Mouse (Mus musculus): ENCODE measurements around the gene Ttc39b. TPM values are rescaled to one million over a fixed set of nuclear protein-coding genes. Genes with fewer than 3 reads are reported as not detected.

Ttc39b gene
- polyA plus RNA-seq, 1 experiment from 2014 or later = 3.3 TPM

DNA sequence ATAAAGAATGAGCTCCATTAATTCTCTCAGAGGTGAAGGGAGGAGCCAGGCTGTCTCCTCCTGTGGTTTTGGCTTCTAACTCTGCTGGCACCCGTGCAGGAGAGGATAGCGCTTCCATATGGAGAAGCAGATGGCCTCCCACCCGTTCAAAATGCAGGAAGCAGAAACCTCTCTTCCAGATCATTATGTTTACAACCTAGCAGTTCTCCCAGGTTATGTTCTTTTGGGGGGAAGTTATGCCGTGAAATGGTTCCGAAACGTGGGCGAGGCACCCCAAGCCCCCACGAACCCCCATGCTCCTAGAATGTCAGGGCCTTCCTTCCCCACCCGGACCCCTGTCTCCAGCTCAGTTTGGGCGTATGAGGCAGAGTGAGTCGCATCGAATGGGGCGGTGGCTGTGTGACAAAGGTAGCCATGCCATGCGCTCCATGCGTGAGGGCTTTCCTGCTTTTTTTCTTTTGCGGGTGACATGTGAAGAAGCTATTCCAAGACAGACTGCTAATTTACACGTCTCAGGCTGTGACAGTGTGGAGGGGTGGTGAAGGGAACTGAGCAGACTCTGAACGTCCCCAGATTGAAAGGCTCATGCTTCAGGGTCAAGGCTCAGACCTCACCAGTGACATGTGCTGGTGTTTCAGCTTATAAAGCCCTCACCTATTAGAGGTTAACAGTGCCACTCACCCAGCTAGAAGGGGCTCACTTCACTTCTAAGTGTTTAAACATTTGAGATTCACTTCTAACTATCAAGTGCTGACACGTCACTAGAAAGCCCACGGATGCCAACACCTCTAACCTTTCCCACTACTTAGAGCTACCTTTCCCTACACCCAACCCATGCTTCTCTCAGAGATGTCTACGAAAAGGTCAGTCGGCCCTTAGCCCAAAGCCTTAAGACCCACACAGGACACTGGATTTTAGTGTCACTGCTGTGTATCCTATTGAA, 90.6 kb downstream of the Ttc39b start:
- Histone ChIP-seq H3K27me3 (replicated peaks) (no peaks in the 10 kb centered on the region), H3K4me2 (replicated peaks) (no peak overlapping the region), H3K36me3 (no peaks in the 10 kb centered on the region), H3K9ac (no peak overlapping the region), H3K9me3 (no peaks in the 10 kb centered on the region), H3K4me3 (no peak overlapping the region), H3K4me1 (no peaks in the 10 kb centered on the region; the same call in 1 of the 2 replicates), H3K27ac (no peak overlapping the region)
- 82% methylated on average over 22 of the region's 22 CpGs for WGBS
- no peak for ATAC-seq (ENCODE audit: low FRiP score, low read depth)

DNA sequence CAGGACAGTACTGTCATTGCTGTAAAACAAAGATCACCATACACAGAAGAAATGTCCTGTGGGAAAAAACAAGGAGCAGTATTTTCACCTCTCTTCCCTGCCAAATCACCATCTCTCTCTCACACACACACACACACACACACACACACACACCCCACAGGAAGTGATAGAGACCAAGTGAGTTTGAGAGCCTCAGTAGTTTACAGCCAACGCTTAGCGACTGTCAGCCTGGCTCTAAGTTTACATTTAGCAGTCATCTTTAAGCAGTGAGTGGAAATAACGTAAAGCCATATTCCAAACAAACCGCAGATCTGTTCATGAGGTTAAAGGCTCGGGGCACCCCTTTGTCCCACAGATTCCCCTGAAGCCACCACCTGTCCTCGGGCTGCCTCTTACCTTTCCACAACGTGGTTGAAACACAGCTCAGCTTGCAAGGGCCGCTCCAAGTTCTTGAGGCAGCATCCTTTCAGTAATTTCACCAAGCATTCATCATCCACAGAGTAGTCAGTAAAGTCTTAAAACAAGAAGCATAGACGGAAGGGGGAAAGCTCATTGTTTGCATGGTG, 91.7 kb downstream of the Ttc39b start:
- WGBS = 86% methylated on average over 9 of the region's 9 CpGs
- H3K4me2 ChIP-seq (replicated peaks) = no peak overlapping the region
- no peak for ATAC-seq (ENCODE audit: low FRiP score, low read depth)
- H3K27ac ChIP-seq = no peak overlapping the region
- no peaks in the 10 kb centered on the region for H3K27me3 ChIP-seq (replicated peaks)
- no peak overlapping the region for H3K9ac ChIP-seq
- no peaks in the 10 kb centered on the region for H3K9me3 ChIP-seq
- no peak overlapping the region for H3K4me3 ChIP-seq
- no peaks in the 10 kb centered on the region; the same call in 1 of the 2 replicates for H3K4me1 ChIP-seq
- no peaks in the 10 kb centered on the region for H3K36me3 ChIP-seq

- H3K4me3 ChIP-seq = no peak overlapping the region
- 77% methylated on average over 9 of the region's 9 CpGs for WGBS
- no peaks in the 10 kb centered on the region for H3K36me3 ChIP-seq
- no peak for ATAC-seq (ENCODE audit: low FRiP score, low read depth)
- H3K9ac ChIP-seq = no peak overlapping the region
- no peak overlapping the region for H3K27ac ChIP-seq
- no peaks in the 10 kb centered on the region; the same call in 1 of the 2 replicates for H3K4me1 ChIP-seq
- no peaks in the 10 kb centered on the region for H3K27me3 ChIP-seq (replicated peaks)
- H3K4me2 ChIP-seq (replicated peaks) = no peak overlapping the region
- H3K9me3 ChIP-seq = no peaks in the 10 kb centered on the region
These were observed 95.3 kb downstream of the Ttc39b start for GRCm38 (mm10) chr4:83228664-83229283.

DNA sequence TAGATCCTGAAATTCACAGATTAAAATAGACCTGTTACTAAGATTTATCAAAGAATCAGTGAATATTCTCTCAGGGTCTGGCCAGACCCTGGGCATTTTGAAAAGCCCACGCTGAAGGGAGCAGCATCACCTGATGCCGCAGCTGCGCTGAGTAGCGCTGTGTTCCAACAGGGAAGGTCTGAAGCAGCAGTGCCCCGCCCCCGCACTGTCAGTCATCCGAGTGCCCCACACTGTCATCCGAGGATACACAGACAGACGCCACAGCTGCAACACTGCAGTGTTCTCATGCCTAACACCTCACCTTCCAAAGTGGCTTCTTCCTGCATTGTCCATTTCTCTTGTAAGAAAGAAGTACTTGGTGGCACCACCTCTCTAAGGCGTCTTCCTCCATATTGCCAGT, 96.0 kb downstream of the Ttc39b start:
- Histone ChIP-seq H3K9ac (no peak overlapping the region), H3K4me2 (replicated peaks) (no peak overlapping the region), H3K27me3 (replicated peaks) (no peaks in the 10 kb centered on the region), H3K9me3 (no peaks in the 10 kb centered on the region), H3K4me3 (no peak overlapping the region), H3K27ac (no peak overlapping the region), H3K36me3 (no peaks in the 10 kb centered on the region), H3K4me1 (no peaks in the 10 kb centered on the region; the same call in 1 of the 2 replicates)
- 74% methylated on average over 10 of the region's 10 CpGs for WGBS
- no peak for ATAC-seq (ENCODE audit: low FRiP score, low read depth)

- Histone ChIP-seq H3K9ac (no peak overlapping the region), H3K36me3 (no peaks in the 10 kb centered on the region), H3K27me3 (replicated peaks) (no peaks in the 10 kb centered on the region), H3K4me2 (replicated peaks) (no peak overlapping the region), H3K9me3 (no peaks in the 10 kb centered on the region), H3K27ac (no peak overlapping the region), H3K4me3 (no peak overlapping the region), H3K4me1 (no peaks in the 10 kb centered on the region)
- ATAC-seq (ENCODE audit: low FRiP score, low read depth) = no peak
- 74% methylated on average over 8 of the region's 8 CpGs for WGBS
These were observed 98.3 kb downstream of the Ttc39b start for GRCm38 (mm10) chr4:83225633-83226360.

DNA sequence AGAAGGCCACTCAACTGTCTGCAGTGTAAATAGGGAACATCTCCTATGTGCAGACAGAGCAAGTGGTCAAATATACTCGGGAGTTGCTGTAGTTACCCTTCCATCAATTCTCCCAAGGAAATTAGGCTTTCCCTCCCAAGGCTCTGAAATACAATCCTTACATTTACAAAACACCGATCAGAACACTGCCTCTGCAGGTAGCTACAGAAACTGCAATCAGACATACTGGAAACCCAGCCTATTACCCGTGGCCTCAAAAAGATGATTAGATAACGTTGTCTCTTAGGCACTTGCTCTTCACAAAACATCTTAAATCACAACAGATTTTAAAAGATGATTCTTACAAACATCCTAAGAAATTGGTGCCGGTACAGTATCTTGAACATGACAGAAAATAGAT, 99.8 kb downstream of the Ttc39b start:
- H3K4me1 ChIP-seq = no peaks in the 10 kb centered on the region
- no peaks in the 10 kb centered on the region for H3K36me3 ChIP-seq
- no peak overlapping the region for H3K27ac ChIP-seq
- no peaks in the 10 kb centered on the region for H3K9me3 ChIP-seq
- H3K9ac ChIP-seq = no peak overlapping the region
- 47% methylated on average over 5 of the region's 5 CpGs for WGBS
- no peak overlapping the region for H3K4me2 ChIP-seq (replicated peaks)
- H3K27me3 ChIP-seq (replicated peaks) = no peaks in the 10 kb centered on the region
- H3K4me3 ChIP-seq = no peak overlapping the region
- ATAC-seq (ENCODE audit: low FRiP score, low read depth) = no peak

DNA sequence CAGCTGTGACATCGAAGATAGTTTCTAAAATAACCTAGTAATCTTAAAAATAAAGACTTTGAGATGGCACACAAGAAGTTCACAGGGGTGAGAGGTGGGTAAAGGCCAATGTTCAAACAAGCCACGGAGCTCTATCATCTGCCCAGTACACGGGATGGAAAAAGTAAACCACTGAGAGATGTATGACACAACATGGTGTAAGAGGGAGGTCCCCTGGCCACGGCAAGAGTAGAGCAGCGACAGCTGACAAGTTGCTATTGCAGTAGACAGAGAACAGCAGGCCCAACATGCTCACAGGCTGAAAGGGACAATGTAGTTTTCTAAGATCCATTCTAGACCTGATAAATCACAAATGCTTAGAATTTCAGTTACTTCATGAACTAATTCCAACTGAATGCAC, 100.9 kb downstream of the Ttc39b start:
- Histone ChIP-seq H3K9ac (no peak overlapping the region), H3K4me3 (no peak overlapping the region), H3K4me2 (replicated peaks) (no peak overlapping the region), H3K9me3 (no peaks in the 10 kb centered on the region), H3K27ac (no peak overlapping the region), H3K4me1 (no peaks in the 10 kb centered on the region), H3K36me3 (no peaks in the 10 kb centered on the region), H3K27me3 (replicated peaks) (no peaks in the 10 kb centered on the region)
- whole genome bisulfite sequencing = 85% methylated on average over 5 of the region's 5 CpGs
- no peak for ATAC-seq (ENCODE audit: low FRiP score, low read depth)

DNA sequence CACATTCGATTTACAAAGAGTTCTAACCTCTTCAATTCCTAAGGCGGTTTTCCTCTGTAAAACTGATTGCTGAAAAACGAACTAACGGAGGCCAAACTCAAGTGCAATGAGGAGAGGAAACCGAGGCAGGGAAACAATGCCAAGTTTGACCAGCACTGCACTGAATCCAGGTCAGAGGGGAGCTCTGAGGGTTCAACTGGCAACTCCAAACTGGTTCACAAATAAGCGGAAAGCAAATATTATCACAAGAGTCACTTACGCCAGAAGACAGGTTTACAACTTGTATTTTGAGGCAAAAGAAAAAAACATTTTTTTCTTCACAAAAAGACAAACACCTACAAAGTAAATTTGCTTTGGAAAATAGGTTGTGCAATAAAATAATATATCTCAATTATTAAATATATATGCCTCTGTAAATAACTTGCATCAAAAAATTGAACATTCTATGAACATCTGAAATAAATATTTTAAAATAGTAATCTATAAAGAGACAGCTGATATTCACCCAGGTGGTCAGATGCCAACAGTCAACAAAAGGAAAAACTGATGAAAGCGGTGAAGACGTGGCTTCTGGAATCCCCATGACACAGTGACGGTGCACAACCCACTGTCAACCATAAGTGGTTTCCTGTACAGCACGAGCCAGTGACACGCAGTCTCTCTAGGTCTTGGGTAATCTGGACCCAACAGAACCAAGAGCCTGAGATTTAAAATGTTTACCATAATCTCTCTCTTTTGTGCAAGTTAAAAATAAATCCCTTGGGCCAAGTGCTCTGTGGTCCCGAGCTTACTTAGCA, 103.1 kb downstream of the Ttc39b start:
- no peak overlapping the region for H3K4me2 ChIP-seq (replicated peaks)
- no peak for ATAC-seq (ENCODE audit: low FRiP score, low read depth)
- H3K4me3 ChIP-seq = no peak overlapping the region
- no peaks in the 10 kb centered on the region for H3K27me3 ChIP-seq (replicated peaks)
- no peaks in the 10 kb centered on the region for H3K36me3 ChIP-seq
- H3K9me3 ChIP-seq = no peaks in the 10 kb centered on the region
- H3K9ac ChIP-seq = no peak overlapping the region
- H3K27ac ChIP-seq = no peak overlapping the region
- WGBS = 88% methylated on average over 13 of the region's 13 CpGs
- H3K4me1 ChIP-seq = no peaks in the 10 kb centered on the region

GRCm38 (mm10) chr4:83219253-83219652, 104.8 kb downstream of the Ttc39b start:
- ATAC-seq (ENCODE audit: low FRiP score, low read depth) = no peak
- 85% methylated on average over 5 of the region's 5 CpGs for WGBS
- Histone ChIP-seq H3K27me3 (replicated peaks) (no peaks in the 10 kb centered on the region), H3K4me3 (no peak overlapping the region), H3K4me2 (replicated peaks) (no peak overlapping the region), H3K9me3 (no peaks in the 10 kb centered on the region), H3K4me1 (no peaks in the 10 kb centered on the region), H3K9ac (no peak overlapping the region), H3K36me3 (no peaks in the 10 kb centered on the region), H3K27ac (no peak overlapping the region)

DNA sequence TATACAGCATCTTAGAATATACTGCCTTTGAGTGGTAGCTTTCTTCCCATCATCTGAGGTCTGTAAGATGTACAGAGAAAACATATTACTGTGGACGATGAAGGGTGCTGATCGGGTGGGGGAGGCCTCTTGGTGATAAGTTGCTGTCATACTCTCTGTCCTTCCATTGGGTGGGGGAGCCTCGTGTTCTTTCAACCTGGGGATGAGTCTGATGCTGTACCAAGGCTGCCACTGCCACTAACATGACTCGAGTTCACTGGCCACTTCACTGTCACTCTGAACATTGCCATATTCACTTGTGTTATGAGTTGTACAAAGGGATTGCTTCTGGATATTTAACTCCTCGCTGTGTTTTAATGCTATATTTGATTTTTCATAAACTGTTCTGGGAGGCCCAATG, 106.9 kb downstream of the Ttc39b start:
- no peak for ATAC-seq (ENCODE audit: low FRiP score, low read depth)
- H3K9ac ChIP-seq = no peak overlapping the region
- H3K4me1 ChIP-seq = no peaks in the 10 kb centered on the region
- 92% methylated on average over 5 of the region's 5 CpGs for WGBS
- H3K27ac ChIP-seq = no peak overlapping the region
- no peak overlapping the region for H3K4me2 ChIP-seq (replicated peaks)
- no peak overlapping the region for H3K4me3 ChIP-seq
- H3K27me3 ChIP-seq (replicated peaks) = no peaks in the 10 kb centered on the region
- no peaks in the 10 kb centered on the region for H3K36me3 ChIP-seq
- no peaks in the 10 kb centered on the region for H3K9me3 ChIP-seq

GRCm38 (mm10) chr4:83216381-83216780, 107.7 kb downstream of the Ttc39b start:
- no peak overlapping the region for H3K4me3 ChIP-seq
- H3K36me3 ChIP-seq = no peaks in the 10 kb centered on the region
- H3K4me1 ChIP-seq = no peaks in the 10 kb centered on the region
- no peak overlapping the region for H3K9ac ChIP-seq
- H3K9me3 ChIP-seq = no peaks in the 10 kb centered on the region
- H3K4me2 ChIP-seq (replicated peaks) = no peak overlapping the region
- no peaks in the 10 kb centered on the region for H3K27me3 ChIP-seq (replicated peaks)
- ATAC-seq (ENCODE audit: low FRiP score, low read depth) = no peak
- H3K27ac ChIP-seq = no peak overlapping the region
- WGBS = 76% methylated on average over 7 of the region's 7 CpGs

All from neural tube, embryonic 12.5 days (tissue).